Mouse (Mus musculus): ENCODE data around the gene S100a3. TPM values are rescaled to one million over a fixed set of nuclear protein-coding genes. Genes with fewer than 3 reads are reported as not detected.

S100a3 gene
- polyA plus RNA-seq, 1 experiment from 2014 or later, result 0.32 TPM

- H3K36me3 ChIP-seq (ENCODE audit: control insufficient read depth, insufficient read depth, low read length), result no peaks in the 10 kb centered on the region
- no peak overlapping the region for H3K4me3 ChIP-seq (ENCODE audit: control insufficient read depth in 1 of 2, insufficient read depth in 1 of 2, low read depth in 1 of 2, low read length in 2 of 2)
- peaks cover 14 to 15% of the 10 kb centered on the region in 2 experiments for H3K4me1 ChIP-seq (ENCODE audit: control insufficient read depth in 2 of 2, insufficient read depth in 2 of 2, low read length in 2 of 2)
- H3K27me3 ChIP-seq (ENCODE audit: control insufficient read depth, insufficient read depth, low read length), result peaks cover 4% of the 10 kb centered on the region
- H3K27ac ChIP-seq (replicated peaks in 1 of 2; ENCODE audit: control insufficient read depth in 1 of 2, insufficient read depth in 1 of 2, low read depth in 2 of 2, low read length in 2 of 2), result no peak overlapping the region
- ATAC-seq (ENCODE audit: insufficient number of reproducible peaks, insufficient read depth, low FRiP score, low read depth), result no peak
- H3K9ac ChIP-seq (ENCODE audit: low read length), result no peak overlapping the region
- H3K4me2 ChIP-seq (ENCODE audit: low read length), result no peak overlapping the region
- H3K9me3 ChIP-seq (ENCODE audit: control insufficient read depth, low read length), result no peaks in the 10 kb centered on the region
These were observed 48.7 kb downstream of the S100a3 start for GRCm38 (mm10) chr3:90609102-90609501.

GRCm38 (mm10) chr3:90611494-90611893 is 51.1 kb downstream of the S100a3 start:
- Histone ChIP-seq H3K27ac (replicated peaks in 1 of 2; ENCODE audit: control insufficient read depth in 1 of 2, insufficient read depth in 1 of 2, low read depth in 2 of 2, low read length in 2 of 2) (no peak overlapping the region), H3K4me2 (ENCODE audit: low read length) (no peak overlapping the region), H3K36me3 (ENCODE audit: control insufficient read depth, insufficient read depth, low read length) (no peaks in the 10 kb centered on the region), H3K4me3 (ENCODE audit: control insufficient read depth in 1 of 2, insufficient read depth in 1 of 2, low read depth in 1 of 2, low read length in 2 of 2) (no peak overlapping the region), H3K9ac (ENCODE audit: low read length) (no peak overlapping the region), H3K9me3 (ENCODE audit: control insufficient read depth, low read length) (no peaks in the 10 kb centered on the region), H3K27me3 (ENCODE audit: control insufficient read depth, insufficient read depth, low read length) (peaks cover 4% of the 10 kb centered on the region), H3K4me1 (ENCODE audit: control insufficient read depth in 2 of 2, insufficient read depth in 2 of 2, low read length in 2 of 2) (peaks cover 5 to 12% of the 10 kb centered on the region in 2 experiments; a peak in 3 of 4 replicates)
- ATAC-seq (ENCODE audit: insufficient number of reproducible peaks, insufficient read depth, low FRiP score, low read depth), result no peak
- WGBS, result 76% methylated on average over 3 of the region's 3 CpGs

- Histone ChIP-seq H3K4me1 (ENCODE audit: control insufficient read depth in 2 of 2, insufficient read depth in 2 of 2, low read length in 2 of 2) (peaks cover 5 to 12% of the 10 kb centered on the region in 2 experiments; a peak in 3 of 4 replicates), H3K4me2 (ENCODE audit: low read length) (no peak overlapping the region), H3K36me3 (ENCODE audit: control insufficient read depth, insufficient read depth, low read length) (no peaks in the 10 kb centered on the region), H3K9ac (ENCODE audit: low read length) (no peak overlapping the region), H3K27ac (replicated peaks in 1 of 2; ENCODE audit: control insufficient read depth in 1 of 2, insufficient read depth in 1 of 2, low read depth in 2 of 2, low read length in 2 of 2) (no peak overlapping the region), H3K9me3 (ENCODE audit: control insufficient read depth, low read length) (no peaks in the 10 kb centered on the region), H3K27me3 (ENCODE audit: control insufficient read depth, insufficient read depth, low read length) (peaks cover 4% of the 10 kb centered on the region), H3K4me3 (ENCODE audit: control insufficient read depth in 1 of 2, insufficient read depth in 1 of 2, low read depth in 1 of 2, low read length in 2 of 2) (no peak overlapping the region)
- ATAC-seq (ENCODE audit: insufficient number of reproducible peaks, insufficient read depth, low FRiP score, low read depth), result no peak
- WGBS, result 63% methylated on average over 4 of the region's 4 CpGs
These were observed 51.7 kb downstream of the S100a3 start for GRCm38 (mm10) chr3:90612061-90612460.

GRCm38 (mm10) chr3:90612728-90613291 is 52.4 kb downstream of the S100a3 start, which contains the start of gene S100a6:
TSS of gene S100a6 (plus strand) at chr3:90612882.
- H3K4me2 ChIP-seq (ENCODE audit: low read length), result peak within 1 kb of the TSS; percentile 82
- WGBS, result under 1% methylated on average over 23 of the region's 23 CpGs
- no peaks in the 10 kb centered on the region for H3K36me3 ChIP-seq (ENCODE audit: control insufficient read depth, insufficient read depth, low read length)
- H3K9ac ChIP-seq (ENCODE audit: low read length), result peak within 1 kb of the TSS; percentile 57; the same call in 1 of the 2 replicates
- H3K27me3 ChIP-seq (ENCODE audit: control insufficient read depth, insufficient read depth, low read length), result peaks cover 4% of the 10 kb centered on the region
- peak; percentile 51; the same call in 1 of the 2 replicates for ATAC-seq (ENCODE audit: insufficient number of reproducible peaks, insufficient read depth, low FRiP score, low read depth)
- no peaks in the 10 kb centered on the region for H3K9me3 ChIP-seq (ENCODE audit: control insufficient read depth, low read length)
- peaks cover 5 to 12% of the 10 kb centered on the region in 2 experiments; a peak in 3 of 4 replicates for H3K4me1 ChIP-seq (ENCODE audit: control insufficient read depth in 2 of 2, insufficient read depth in 2 of 2, low read length in 2 of 2)
- H3K27ac ChIP-seq (replicated peaks in 1 of 2; ENCODE audit: control insufficient read depth in 1 of 2, insufficient read depth in 1 of 2, low read depth in 2 of 2, low read length in 2 of 2), result no peak within 1 kb of the TSS
- peak within 1 kb of the TSS; percentile 36 to 41 for H3K4me3 ChIP-seq (ENCODE audit: control insufficient read depth in 1 of 2, insufficient read depth in 1 of 2, low read depth in 1 of 2, low read length in 2 of 2)

- ATAC-seq (ENCODE audit: insufficient number of reproducible peaks, insufficient read depth, low FRiP score, low read depth), result no peak
- H3K27me3 ChIP-seq (ENCODE audit: control insufficient read depth, insufficient read depth, low read length), result peaks cover 4% of the 10 kb centered on the region
- H3K9ac ChIP-seq (ENCODE audit: low read length), result peak overlapping the region; percentile 57; the same call in 1 of the 2 replicates
- peak overlapping the region in 1 of 2 experiments; percentile 36; a peak in 1 of 4 replicates for H3K4me3 ChIP-seq (ENCODE audit: control insufficient read depth in 1 of 2, insufficient read depth in 1 of 2, low read depth in 1 of 2, low read length in 2 of 2)
- H3K36me3 ChIP-seq (ENCODE audit: control insufficient read depth, insufficient read depth, low read length), result no peaks in the 10 kb centered on the region
- no peaks in the 10 kb centered on the region for H3K9me3 ChIP-seq (ENCODE audit: control insufficient read depth, low read length)
- WGBS, result 58% methylated on average over 7 of the region's 7 CpGs
- H3K27ac ChIP-seq (replicated peaks in 1 of 2; ENCODE audit: control insufficient read depth in 1 of 2, insufficient read depth in 1 of 2, low read depth in 2 of 2, low read length in 2 of 2), result no peak overlapping the region
- H3K4me1 ChIP-seq (ENCODE audit: control insufficient read depth in 2 of 2, insufficient read depth in 2 of 2, low read length in 2 of 2), result peaks cover 5 to 12% of the 10 kb centered on the region in 2 experiments; a peak in 3 of 4 replicates
- H3K4me2 ChIP-seq (ENCODE audit: low read length), result peak overlapping the region; percentile 82
These were observed 53.2 kb downstream of the S100a3 start for GRCm38 (mm10) chr3:90613461-90614147.

- H3K4me2 ChIP-seq (ENCODE audit: low read length), result no peak overlapping the region
- WGBS, result 79% methylated on average over 6 of the region's 6 CpGs
- H3K4me1 ChIP-seq (ENCODE audit: control insufficient read depth in 2 of 2, insufficient read depth in 2 of 2, low read length in 2 of 2), result peaks cover 5 to 12% of the 10 kb centered on the region in 2 experiments; a peak in 3 of 4 replicates
- no peak overlapping the region for H3K27ac ChIP-seq (replicated peaks in 1 of 2; ENCODE audit: control insufficient read depth in 1 of 2, insufficient read depth in 1 of 2, low read depth in 2 of 2, low read length in 2 of 2)
- H3K9me3 ChIP-seq (ENCODE audit: control insufficient read depth, low read length), result no peaks in the 10 kb centered on the region
- peaks cover 4% of the 10 kb centered on the region for H3K27me3 ChIP-seq (ENCODE audit: control insufficient read depth, insufficient read depth, low read length)
- no peak for ATAC-seq (ENCODE audit: insufficient number of reproducible peaks, insufficient read depth, low FRiP score, low read depth)
- H3K36me3 ChIP-seq (ENCODE audit: control insufficient read depth, insufficient read depth, low read length), result no peaks in the 10 kb centered on the region
- H3K9ac ChIP-seq (ENCODE audit: low read length), result no peak overlapping the region
- no peak overlapping the region for H3K4me3 ChIP-seq (ENCODE audit: control insufficient read depth in 1 of 2, insufficient read depth in 1 of 2, low read depth in 1 of 2, low read length in 2 of 2)
These were observed 53.8 kb downstream of the S100a3 start for GRCm38 (mm10) chr3:90614148-90614530.

- no peak overlapping the region for H3K9ac ChIP-seq (ENCODE audit: low read length)
- ATAC-seq (ENCODE audit: insufficient number of reproducible peaks, insufficient read depth, low FRiP score, low read depth), result no peak
- H3K27ac ChIP-seq (replicated peaks in 1 of 2; ENCODE audit: control insufficient read depth in 1 of 2, insufficient read depth in 1 of 2, low read depth in 2 of 2, low read length in 2 of 2), result no peak overlapping the region
These were observed 54.4 kb downstream of the S100a3 start for GRCm38 (mm10) chr3:90614611-90615251.

More at GRCm38 (mm10) chr3:90614611-90615251, 54.4 kb downstream of the S100a3 start:
- H3K4me2 ChIP-seq (ENCODE audit: low read length), result peak overlapping the region; percentile 17; the same call in 1 of the 2 replicates
- peaks cover 5 to 12% of the 10 kb centered on the region in 2 experiments; a peak in 3 of 4 replicates for H3K4me1 ChIP-seq (ENCODE audit: control insufficient read depth in 2 of 2, insufficient read depth in 2 of 2, low read length in 2 of 2)
- WGBS, result 77% methylated on average over 11 of the region's 11 CpGs
- no peaks in the 10 kb centered on the region for H3K9me3 ChIP-seq (ENCODE audit: control insufficient read depth, low read length)
- H3K4me3 ChIP-seq (ENCODE audit: control insufficient read depth in 1 of 2, insufficient read depth in 1 of 2, low read depth in 1 of 2, low read length in 2 of 2), result no peak overlapping the region
- peaks cover 4% of the 10 kb centered on the region for H3K27me3 ChIP-seq (ENCODE audit: control insufficient read depth, insufficient read depth, low read length)
- no peaks in the 10 kb centered on the region for H3K36me3 ChIP-seq (ENCODE audit: control insufficient read depth, insufficient read depth, low read length)

Measured in heart, embryonic 14.5 days (tissue).